Mouse (Mus musculus) midbrain, embryonic 11.5 days (tissue): ENCODE results near the gene Prickle2. TPM values are rescaled to one million over a fixed set of nuclear protein-coding genes. Genes with fewer than 3 reads are reported as not detected.
A peak's percentile ranks its signal among the peaks of the same experiment; 100 is the strongest.

Experiments
- ATAC-seq: fragments of 200-750 bp; cut with Nextera tagmentation; 2 replicates; pipeline ENCODE4 v1.8.0; 2017; ENCODE audit warnings: moderate TSS enrichment, moderate library complexity; ENCODE audit not compliant: low FRiP score
- DNase-seq: peaks from one replicate; pipeline ENCODE4 v3.0.0; 2015; ENCODE audit warnings: low spot score; ENCODE audit errors: missing footprints
- H3K27ac ChIP-seq: fragments of 300-500 bp; sonication (generic); 2 replicates; pipeline ENCODE4 v1.5.1; 2014; ENCODE audit warnings: low read depth, low read length
- H3K27me3 ChIP-seq: fragments of 300-500 bp; sonication (generic); 2 replicates; pipeline ENCODE4 v1.6.1; 2014; ENCODE audit warnings: mild to moderate bottlenecking, low read length, moderate library complexity, mixed read lengths; ENCODE audit not compliant: control insufficient read depth, insufficient read depth
- H3K36me3 ChIP-seq: fragments of 300-500 bp; sonication (generic); 2 replicates; pipeline ENCODE4 v1.6.1; 2014; ENCODE audit warnings: mild to moderate bottlenecking, low read length, moderate library complexity, mixed read lengths; ENCODE audit not compliant: control insufficient read depth, insufficient read depth
- H3K4me1 ChIP-seq: fragments of 300-500 bp; sonication (generic); 2 replicates; pipeline ENCODE4 v1.6.1; 2014; ENCODE audit warnings: low read length; ENCODE audit not compliant: control insufficient read depth, insufficient read depth
- H3K4me2 ChIP-seq: fragments of 300-500 bp; sonication (generic); 2 replicates; pipeline ENCODE4 v1.6.1; 2014; ENCODE audit warnings: mild to moderate bottlenecking, moderate library complexity
- H3K4me3 ChIP-seq: fragments of 300-500 bp; sonication (generic); 2 replicates; pipeline ENCODE4 v1.5.1; 2014; ENCODE audit warnings: low read depth, low read length
- H3K9ac ChIP-seq: fragments of 300-500 bp; sonication (generic); 2 replicates; pipeline ENCODE4 v1.6.1; 2014; ENCODE audit warnings: low read length
- H3K9me3 ChIP-seq: fragments of 300-500 bp; sonication (generic); 2 replicates; pipeline ENCODE4 v1.6.1; 2016; ENCODE audit warnings: low read length; ENCODE audit not compliant: control insufficient read depth
- WGBS: fragments of 180-500 bp; shearing (Covaris S2); extraction: QIAGEN DNeasy Blood & Tissue Kit; methylation state at CpG from one replicate; pipeline ENCODE4 v1.1.7; 2014; 5-methylcytosine and 5-hydroxymethylcytosine counted together
- polyA plus RNA-seq: library from polyadenylated mRNA; unstranded; fragments of >200 nt; fragmentation: Nextera tagmentation; extraction: Ambion mirVana; gene quantifications from 2 replicates; pipeline ENCODE4 v1.2.1, GENCODE M21; 2014

Prickle2 gene
- polyA plus RNA-seq, 1 experiment from 2014 or later: 7.7 TPM

GRCm38 (mm10) chr6:92420106-92420505, 285.8 kb downstream of the Prickle2 start:
- H3K36me3 ChIP-seq: no peaks in the 10 kb centered on the region
- H3K9me3 ChIP-seq: no peaks in the 10 kb centered on the region
- H3K27ac ChIP-seq: no peak overlapping the region
- no peak overlapping the region for H3K9ac ChIP-seq
- no peak overlapping the region for H3K4me2 ChIP-seq
- no peak overlapping the region for H3K4me3 ChIP-seq
- 90% methylated on average over 12 of the region's 12 CpGs for WGBS
- DNase-seq (peak; percentile 49), ATAC-seq (no peak)
- H3K27me3 ChIP-seq: no peaks in the 10 kb centered on the region
- H3K4me1 ChIP-seq: no peaks in the 10 kb centered on the region

GRCm38 (mm10) chr6:92415405-92415755, 290.6 kb downstream of the Prickle2 start:
- Histone ChIP-seq H3K27ac (0 out of 2 replicates have a peak overlapping the region, but pooled peaks have one; percentile 20), H3K36me3 (peaks cover 6% of the 10 kb centered on the region; the same call in 1 of the 2 replicates), H3K4me3 (no peak overlapping the region), H3K9me3 (no peaks in the 10 kb centered on the region), H3K4me2 (no peak overlapping the region), H3K9ac (no peak overlapping the region), H3K4me1 (peaks cover 4% of the 10 kb centered on the region; the same call in 1 of the 2 replicates), H3K27me3 (no peaks in the 10 kb centered on the region)
- DNase-seq (peak; percentile 74), ATAC-seq (no peak)
- WGBS: 90% methylated on average over 7 of the region's 7 CpGs

- ATAC-seq (peak; percentile 58; the same call in 1 of the 2 replicates), DNase-seq (peak; percentile 80)
- no peak overlapping the region for H3K9ac ChIP-seq
- H3K4me3 ChIP-seq: no peak overlapping the region
- 60% methylated on average over 8 of the region's 8 CpGs for WGBS
- no peaks in the 10 kb centered on the region for H3K9me3 ChIP-seq
- H3K4me2 ChIP-seq: no peak overlapping the region
- peaks cover 4% of the 10 kb centered on the region; the same call in 1 of the 2 replicates for H3K4me1 ChIP-seq
- H3K36me3 ChIP-seq: peaks cover 7% of the 10 kb centered on the region; the same call in 1 of the 2 replicates
- H3K27me3 ChIP-seq: no peaks in the 10 kb centered on the region
- 0 out of 2 replicates have a peak overlapping the region, but pooled peaks have one; percentile 20 for H3K27ac ChIP-seq
Observed at GRCm38 (mm10) chr6:92414478-92415404, 291.2 kb downstream of the Prickle2 start.

- H3K36me3 ChIP-seq: peaks cover 7% of the 10 kb centered on the region; the same call in 1 of the 2 replicates
- H3K4me2 ChIP-seq: no peak overlapping the region
- no peak overlapping the region for H3K4me3 ChIP-seq
- peaks cover 4% of the 10 kb centered on the region; the same call in 1 of the 2 replicates for H3K4me1 ChIP-seq
- no peak for ATAC-seq
- peak; percentile 72 for DNase-seq
- no peak overlapping the region for H3K9ac ChIP-seq
- 70% methylated on average over 1 of the region's 1 CpGs for WGBS
- no peaks in the 10 kb centered on the region for H3K9me3 ChIP-seq
- H3K27me3 ChIP-seq: no peaks in the 10 kb centered on the region
- no peak overlapping the region for H3K27ac ChIP-seq
Observed at GRCm38 (mm10) chr6:92413982-92414381, 292.0 kb downstream of the Prickle2 start.

- Histone ChIP-seq H3K27me3 (no peaks in the 10 kb centered on the region), H3K36me3 (peaks cover 7% of the 10 kb centered on the region), H3K27ac (no peak overlapping the region), H3K4me1 (peaks cover 11% of the 10 kb centered on the region; the same call in 1 of the 2 replicates), H3K9ac (no peak overlapping the region), H3K4me3 (no peak overlapping the region), H3K4me2 (no peak overlapping the region), H3K9me3 (no peaks in the 10 kb centered on the region)
- ATAC-seq (no peak), DNase-seq (peak; percentile 21)
- WGBS: 96% methylated on average over 3 of the region's 3 CpGs
Observed at GRCm38 (mm10) chr6:92409788-92410187, 296.2 kb downstream of the Prickle2 start.

GRCm38 (mm10) chr6:92407259-92407658, 298.7 kb downstream of the Prickle2 start:
- Histone ChIP-seq H3K4me1 (peaks cover 7% of the 10 kb centered on the region; the same call in 1 of the 2 replicates), H3K27me3 (no peaks in the 10 kb centered on the region), H3K4me3 (no peak overlapping the region), H3K4me2 (no peak overlapping the region), H3K27ac (no peak overlapping the region), H3K9ac (no peak overlapping the region), H3K9me3 (no peaks in the 10 kb centered on the region), H3K36me3 (peaks cover 7% of the 10 kb centered on the region)
- DNase-seq (peak; percentile 83), ATAC-seq (peak; percentile 70)
- WGBS: 65% methylated on average over 5 of the region's 5 CpGs

GRCm38 (mm10) chr6:92405571-92405970, 300.4 kb downstream of the Prickle2 start:
- H3K27me3 ChIP-seq: no peaks in the 10 kb centered on the region
- H3K9me3 ChIP-seq: no peaks in the 10 kb centered on the region
- no peak overlapping the region for H3K4me2 ChIP-seq
- no peak overlapping the region for H3K4me3 ChIP-seq
- H3K36me3 ChIP-seq: peaks cover 2% of the 10 kb centered on the region
- H3K27ac ChIP-seq: no peak overlapping the region
- H3K9ac ChIP-seq: no peak overlapping the region
- 75% methylated on average over 8 of the region's 8 CpGs for WGBS
- DNase-seq (peak; percentile 4), ATAC-seq (no peak)
- H3K4me1 ChIP-seq: peaks cover 7% of the 10 kb centered on the region; the same call in 1 of the 2 replicates

GRCm38 (mm10) chr6:92397876-92398275, 308.1 kb downstream of the Prickle2 start:
- H3K9me3 ChIP-seq: no peaks in the 10 kb centered on the region
- ATAC-seq: no peak
- no peaks in the 10 kb centered on the region for H3K27me3 ChIP-seq
- no peak for DNase-seq
- no peak overlapping the region for H3K4me3 ChIP-seq
- no peaks in the 10 kb centered on the region for H3K36me3 ChIP-seq
- H3K9ac ChIP-seq: no peak overlapping the region
- 85% methylated on average over 6 of the region's 6 CpGs for WGBS
- no peak overlapping the region for H3K4me2 ChIP-seq
- H3K27ac ChIP-seq: no peak overlapping the region
- no peaks in the 10 kb centered on the region for H3K4me1 ChIP-seq

GRCm38 (mm10) chr6:92395556-92395955, 310.4 kb downstream of the Prickle2 start:
- Histone ChIP-seq H3K27ac (no peak overlapping the region), H3K4me2 (no peak overlapping the region), H3K4me1 (no peaks in the 10 kb centered on the region), H3K9me3 (no peaks in the 10 kb centered on the region), H3K4me3 (no peak overlapping the region), H3K9ac (no peak overlapping the region), H3K27me3 (no peaks in the 10 kb centered on the region), H3K36me3 (no peaks in the 10 kb centered on the region)
- ATAC-seq: no peak
- DNase-seq: no peak
- WGBS: 83% methylated on average over 4 of the region's 4 CpGs
